Mouse (Mus musculus) lung, postnatal 36 days (tissue): ENCODE measurements around the gene Ahctf1.

Experiments
- DNase-seq: peaks from one replicate; pipeline ENCODE4 v3.0.0; 2022; ENCODE audit warnings: mixed read lengths

The Ahctf1 gene

GRCm38 (mm10) chr1:179710739-179711138 is 92.7 kb downstream of the Ahctf1 start:
- DNase-seq: no peak

DNA sequence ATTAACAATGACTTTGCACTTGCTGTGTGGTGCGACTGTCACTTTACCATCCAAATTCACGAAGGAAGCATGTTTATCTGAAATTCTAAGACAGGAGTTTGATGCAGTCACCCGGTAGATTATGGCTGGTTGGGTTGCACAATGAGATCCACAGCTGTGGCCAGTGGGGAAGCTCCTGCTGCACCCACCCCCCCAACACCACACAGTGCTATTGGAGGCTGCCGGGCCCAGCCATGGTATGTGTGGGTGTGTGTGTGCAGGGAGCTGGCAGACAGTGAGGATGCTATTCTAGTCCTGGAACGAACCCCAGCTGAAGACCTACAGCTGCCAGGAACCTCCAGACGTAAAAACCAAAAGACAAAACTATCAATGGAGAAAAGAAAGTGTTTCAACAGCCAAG is 94.1 kb downstream of the Ahctf1 start:
- DNase-seq: peak; percentile 9

DNA sequence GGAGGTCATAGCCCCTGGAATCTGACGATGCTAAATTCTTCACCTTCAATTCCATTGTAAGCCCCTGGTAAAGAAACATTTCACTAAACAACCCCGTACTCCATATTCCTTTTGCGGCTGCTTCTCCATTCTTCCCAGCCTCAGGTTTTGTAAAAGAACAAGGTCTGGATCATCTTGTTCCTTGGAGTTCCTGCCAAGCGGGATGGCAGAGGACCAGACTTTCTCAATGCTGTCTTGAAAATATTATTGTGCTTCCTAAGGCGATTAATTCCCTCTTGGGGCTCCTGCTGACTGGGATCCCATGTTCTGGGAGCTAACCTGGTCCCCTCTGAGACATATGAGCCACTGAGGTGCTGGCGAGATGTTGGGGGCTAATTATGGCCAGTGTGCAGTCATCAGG is 98.3 kb downstream of the Ahctf1 start:
- DNase-seq: peak; percentile 27

- DNase-seq: no peak
Observed at GRCm38 (mm10) chr1:179704150-179704549, 99.3 kb downstream of the Ahctf1 start.
